Mouse (Mus musculus) ZHBTc4 (cell line): Measurements from ENCODE around the gene Mt1.

ENCODE experiments used
- DNase-seq: peaks from one replicate; pipeline ENCODE4 v3.0.0-alpha.2; 2011; ENCODE audit warnings: low read depth, low spot score

Gene Mt1

GRCm38 (mm10) chr8:94204043-94204442, 25.2 kb downstream of the Mt1 start:
- DNase-seq = no peak

- DNase-seq = peak; percentile 90
Observed at GRCm38 (mm10) chr8:94205736-94206135, 26.9 kb downstream of the Mt1 start.

DNA sequence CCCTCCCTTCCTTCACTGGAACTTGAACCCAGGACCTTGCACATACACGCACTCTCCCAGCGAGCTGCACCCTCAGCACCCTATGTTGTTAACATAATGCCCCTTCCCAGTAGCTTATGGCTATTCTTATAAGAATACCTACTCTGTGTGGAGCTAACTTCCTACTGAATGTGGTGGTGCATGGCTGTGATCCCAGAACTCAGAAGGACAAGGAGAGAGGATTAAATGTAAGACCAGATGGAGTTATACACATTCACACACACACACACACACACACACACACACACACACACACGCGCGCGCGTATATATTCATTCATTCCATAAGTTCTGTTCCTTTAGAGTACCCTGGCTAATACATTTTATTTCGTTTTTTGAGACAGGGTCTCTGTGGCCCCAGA, 27.4 kb downstream of the Mt1 start:
- no peak for DNase-seq

GRCm38 (mm10) chr8:94207491-94207890, 28.6 kb downstream of the Mt1 start:
- DNase-seq = no peak

- DNase-seq = no peak
Observed at GRCm38 (mm10) chr8:94209639-94210038, 30.8 kb downstream of the Mt1 start.

GRCm38 (mm10) chr8:94210225-94210624, 31.3 kb downstream of the Mt1 start:
- DNase-seq = no peak

- DNase-seq = no peak
Observed at GRCm38 (mm10) chr8:94213819-94214218, 34.9 kb downstream of the Mt1 start.

DNA sequence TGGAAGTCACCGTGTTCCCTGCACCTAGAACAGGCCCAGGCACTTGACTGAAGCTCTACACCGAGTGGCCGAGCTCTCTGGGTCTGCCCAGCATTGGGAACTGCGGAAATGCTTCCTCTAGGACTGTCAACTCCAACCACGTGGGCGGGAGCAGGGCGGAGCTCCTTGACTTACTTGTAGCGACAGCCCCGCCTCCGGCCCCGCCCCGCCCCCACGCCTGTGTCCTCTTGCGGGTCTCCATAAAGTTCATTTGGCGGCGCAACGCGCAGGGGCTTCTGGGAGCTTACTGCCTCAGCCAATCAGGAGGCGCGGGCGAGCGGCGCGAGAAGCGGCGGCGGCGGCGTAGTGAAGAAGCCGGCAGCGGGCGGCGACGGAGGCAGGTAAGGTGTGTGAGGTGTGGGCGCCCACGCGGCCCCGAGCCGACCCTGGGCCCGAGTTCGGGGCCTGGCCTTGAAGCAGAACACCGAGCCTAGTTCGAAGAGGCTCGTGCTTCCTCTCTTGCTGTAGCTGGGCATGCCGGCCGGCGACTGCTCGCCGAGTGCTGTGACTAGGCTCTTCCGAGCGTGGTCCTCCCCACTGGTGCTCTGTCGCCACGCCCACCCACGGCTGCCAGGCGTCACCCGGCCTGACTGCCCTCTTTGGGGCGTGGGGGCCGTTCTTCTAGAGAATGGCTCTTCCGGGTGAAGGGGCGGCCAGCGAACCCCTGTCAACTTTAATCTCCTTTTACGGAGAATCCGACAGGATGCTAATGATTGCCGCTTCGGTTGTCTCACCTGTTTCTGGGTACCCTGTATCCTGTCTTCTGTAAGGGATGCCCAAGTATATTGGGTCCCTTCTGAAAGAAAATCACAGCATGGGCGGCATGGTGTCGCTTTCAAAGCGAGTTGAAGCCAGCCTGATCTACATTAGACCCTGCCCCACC, 35.6 kb downstream of the Mt1 start, which contains the start of gene Nup93:
TSS of gene Nup93 (plus strand) at position 313 of the 922 bp plus-strand sequence.
- DNase-seq = peak; percentile 100

- no peak for DNase-seq
Observed at GRCm38 (mm10) chr8:94227381-94227939, 48.6 kb downstream of the Mt1 start.
